Mouse (Mus musculus): ENCODE data around the gene Odf2.

The Odf2 gene

GRCm38 (mm10) chr2:29931194-29931593, 42.2 kb downstream of the Odf2 start:
- no peak for DNase-seq (ENCODE audit: inconsistent ontology term)

- peak; percentile 97 for DNase-seq (ENCODE audit: inconsistent ontology term)
Observed at GRCm38 (mm10) chr2:29934906-29935599, 46.0 kb downstream of the Odf2 start, which contains the start of gene Gle1. Gene Gle1 (plus strand): TSS chr2:29935426.

- no peak for DNase-seq (ENCODE audit: inconsistent ontology term)
Observed at GRCm38 (mm10) chr2:29940073-29940472, 51.1 kb downstream of the Odf2 start.

DNA sequence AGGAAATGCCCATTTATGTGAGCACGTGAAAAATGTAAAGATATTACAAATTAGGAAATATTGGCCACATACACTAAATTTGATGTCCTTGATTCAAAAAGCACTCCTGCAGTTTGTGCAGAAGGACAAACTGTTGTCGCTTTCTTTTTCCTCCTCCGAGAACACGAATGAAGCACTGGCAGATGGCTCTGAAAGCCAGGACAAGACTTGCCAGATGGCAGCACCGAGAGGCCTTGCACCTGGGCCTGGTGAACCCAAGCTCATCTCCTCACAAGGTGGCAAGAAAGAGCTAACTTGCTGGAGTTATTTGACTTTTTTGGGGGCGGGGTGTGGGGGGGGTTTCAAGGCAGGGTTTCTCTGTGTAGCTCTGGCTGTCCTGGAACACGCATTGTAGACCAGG, 51.8 kb downstream of the Odf2 start:
- no peak for DNase-seq (ENCODE audit: inconsistent ontology term)

GRCm38 (mm10) chr2:29944723-29945122, 55.7 kb downstream of the Odf2 start:
- peak; percentile 82 for DNase-seq (ENCODE audit: inconsistent ontology term)

- DNase-seq (ENCODE audit: inconsistent ontology term): peak; percentile 76
Observed at GRCm38 (mm10) chr2:29948896-29949295, 59.9 kb downstream of the Odf2 start.

GRCm38 (mm10) chr2:29961246-29961645, 72.2 kb downstream of the Odf2 start:
- peak; percentile 87 for DNase-seq (ENCODE audit: inconsistent ontology term)

- peak; percentile 40 for DNase-seq (ENCODE audit: inconsistent ontology term)
Observed at GRCm38 (mm10) chr2:29964354-29965249, 75.6 kb downstream of the Odf2 start.

DNA sequence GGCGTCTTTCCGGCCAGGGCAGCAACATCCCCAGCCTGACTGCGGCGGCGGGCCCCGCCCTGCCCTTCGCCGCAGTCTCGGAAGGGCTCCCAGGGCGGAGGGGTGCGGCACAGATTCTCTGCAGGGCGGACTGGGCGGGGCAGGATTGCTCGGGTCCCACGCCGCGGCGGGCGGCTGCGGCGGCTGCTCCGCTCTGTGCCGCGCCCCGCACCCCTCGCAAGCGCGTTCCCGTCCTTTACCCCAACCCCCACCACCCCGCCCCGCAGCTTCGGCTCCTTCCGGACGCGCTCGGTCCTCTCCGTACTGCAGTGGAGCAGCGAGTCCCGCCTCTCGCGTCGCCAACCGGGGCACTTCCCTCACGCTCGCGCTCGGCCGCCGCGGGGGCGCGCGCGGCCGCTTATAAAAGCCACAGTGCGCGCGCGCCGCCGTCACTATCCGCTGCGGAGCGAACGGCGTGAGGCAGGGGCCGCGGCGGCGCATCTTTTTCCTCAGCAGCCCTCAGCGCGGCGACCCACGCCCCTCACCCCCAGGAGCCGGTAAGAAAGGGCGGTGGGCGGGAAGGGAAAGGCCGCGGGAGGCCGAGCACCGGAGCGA, 76.3 kb downstream of the Odf2 start, which contains the start of gene Sptan1:
TSS of gene Sptan1 (plus strand) at position 311 of the 594 bp plus-strand sequence.
- peak; percentile 98 for DNase-seq (ENCODE audit: inconsistent ontology term)

DNA sequence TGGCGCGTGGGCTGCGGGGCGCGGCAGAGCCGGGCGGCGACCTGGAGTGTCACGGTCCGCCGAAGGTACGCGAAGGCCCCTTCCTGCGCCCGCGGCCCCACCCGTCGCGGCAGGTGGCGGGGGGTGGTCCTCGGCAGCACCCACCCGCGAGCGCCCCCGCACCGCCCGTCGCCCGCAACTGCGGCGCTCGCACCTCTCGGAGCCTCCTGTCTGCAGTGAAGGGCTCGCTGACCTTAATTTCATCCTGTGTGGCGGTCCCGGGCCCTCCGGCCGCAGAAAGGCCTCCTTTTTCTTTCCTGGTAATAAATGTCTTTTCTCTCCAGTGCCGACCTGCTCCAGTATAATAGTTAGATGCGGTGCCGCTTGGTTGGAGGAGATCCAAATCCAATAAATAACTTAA, 76.9 kb downstream of the Odf2 start:
- no peak for DNase-seq (ENCODE audit: inconsistent ontology term)

DNA sequence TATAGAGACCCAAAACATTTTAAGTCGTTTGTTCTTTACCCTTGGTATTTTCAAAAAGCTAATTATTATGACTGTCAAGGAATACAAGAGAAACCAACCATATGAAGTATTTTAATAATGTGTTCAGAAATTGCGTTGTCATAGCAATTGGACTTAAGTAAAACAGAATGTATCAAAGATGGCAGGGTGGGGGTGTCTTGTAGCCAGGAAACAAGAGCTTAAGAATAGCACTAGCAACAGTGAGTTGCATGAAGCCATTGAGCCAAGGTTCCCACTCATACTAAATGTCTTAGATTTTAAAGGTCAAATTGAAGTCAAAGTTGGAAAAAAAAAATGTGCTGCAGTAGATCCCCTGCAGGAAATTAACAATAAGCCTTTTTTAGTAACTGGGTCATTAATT, 77.8 kb downstream of the Odf2 start:
- DNase-seq (ENCODE audit: inconsistent ontology term): no peak

GRCm38 (mm10) chr2:29967768-29968167, 78.7 kb downstream of the Odf2 start:
- peak; percentile 80 for DNase-seq (ENCODE audit: inconsistent ontology term)

- peak; percentile 72 for DNase-seq (ENCODE audit: inconsistent ontology term)
Observed at GRCm38 (mm10) chr2:29968638-29969037, 79.6 kb downstream of the Odf2 start.

DNA sequence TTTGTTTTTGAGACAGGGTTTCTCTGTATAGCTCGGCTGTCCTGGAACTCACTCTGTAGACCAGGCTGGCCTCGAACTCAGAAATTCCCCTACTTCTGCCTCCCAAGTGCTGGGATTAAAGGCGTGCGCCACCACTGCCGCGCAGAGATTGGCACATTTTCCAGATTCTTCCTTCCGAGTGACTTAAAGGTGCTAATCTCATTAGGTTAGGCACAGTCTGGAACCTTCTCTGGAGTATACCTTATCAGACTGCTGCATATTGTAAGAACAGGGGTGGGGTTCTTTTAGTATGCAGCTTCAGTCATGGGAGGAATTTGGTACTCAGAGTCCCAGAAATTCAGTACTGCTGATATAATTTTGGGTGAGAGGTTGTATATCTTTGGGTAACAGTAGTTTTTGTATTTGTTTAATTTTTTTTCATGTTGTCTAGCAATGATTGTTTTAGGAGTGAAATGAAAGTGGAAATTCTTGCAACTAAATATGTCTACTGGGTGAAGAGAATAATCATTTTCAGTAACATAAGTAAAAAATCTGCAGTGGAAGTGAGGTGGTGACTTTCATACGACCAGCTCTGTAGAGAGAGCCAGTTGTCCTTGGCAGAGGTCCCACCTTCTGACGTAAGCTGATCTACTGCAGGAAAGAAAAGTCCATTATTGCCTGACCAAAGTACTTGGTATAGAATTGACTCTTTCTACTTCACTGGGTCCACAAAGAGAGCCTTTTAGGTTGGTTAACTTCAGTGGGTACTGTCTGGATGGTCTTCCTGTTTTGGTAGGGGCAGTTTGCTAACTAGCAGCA, 83.0 kb downstream of the Odf2 start:
- peak; percentile 51 for DNase-seq (ENCODE audit: inconsistent ontology term)

GRCm38 (mm10) chr2:29973525-29973924, 84.5 kb downstream of the Odf2 start:
- no peak for DNase-seq (ENCODE audit: inconsistent ontology term)

DNA sequence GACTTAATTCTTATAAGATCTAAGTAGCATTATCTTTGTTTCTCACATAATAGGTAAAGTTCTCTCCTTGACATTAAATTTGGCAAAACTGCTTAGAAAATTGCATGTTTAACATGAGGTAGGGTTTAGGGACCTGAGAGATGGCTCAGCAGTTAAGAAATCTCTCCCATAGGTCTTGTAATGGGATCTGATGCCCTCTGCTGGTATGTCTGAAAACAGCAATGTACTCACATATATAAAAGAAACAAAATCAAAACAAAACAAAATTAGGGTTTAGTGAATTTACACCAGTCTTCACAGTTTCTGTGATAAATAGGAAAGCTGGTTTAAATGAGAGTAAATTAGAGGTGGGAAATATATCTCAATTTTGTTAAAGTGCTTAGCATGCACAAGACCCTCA, 88.3 kb downstream of the Odf2 start:
- no peak for DNase-seq (ENCODE audit: inconsistent ontology term)

GRCm38 (mm10) chr2:29980661-29981060, 91.6 kb downstream of the Odf2 start:
- DNase-seq (ENCODE audit: inconsistent ontology term): no peak
